Mouse (Mus musculus): ENCODE results near the gene AU021092. TPM values are rescaled to one million over a fixed set of nuclear protein-coding genes. Genes with fewer than 3 reads are reported as not detected.

Gene AU021092
- polyA plus RNA-seq, 1 experiment: 44.4 TPM

GRCm38 (mm10) chr16:5183310-5183975, 38.7 kb downstream of the AU021092 start:
- 84% methylated on average over 18 of the region's 18 CpGs for WGBS
- Histone ChIP-seq H3K36me3 (ENCODE audit: control insufficient read depth, insufficient read depth, low read length) (no peaks in the 10 kb centered on the region), H3K4me1 (ENCODE audit: control insufficient read depth, insufficient read depth, insufficient read length) (no peaks in the 10 kb centered on the region), H3K27ac (ENCODE audit: insufficient read depth, low read length) (no peak overlapping the region), H3K4me3 (ENCODE audit: extremely low read depth, insufficient read depth, insufficient read length) (no peak overlapping the region), H3K27me3 (ENCODE audit: control insufficient read depth, insufficient read depth, low read length) (no peaks in the 10 kb centered on the region)
- no peak for DNase-seq (ENCODE audit: low read depth in 1 of 2, low spot score in 2 of 2)
- TF ChIP-seq POLR2A (IDR thresholded peaks at IDR 0.05; ENCODE audit: low read depth, low read length): no peak
- TF ChIP-seq CTCF (IDR thresholded peaks at IDR 0.05; ENCODE audit: extremely low read depth, insufficient read depth, insufficient read length, insufficient replicate concordance): no peak

- WGBS: 94% methylated on average over 6 of the region's 6 CpGs
- H3K4me3 ChIP-seq (ENCODE audit: extremely low read depth, insufficient read depth, insufficient read length): no peak overlapping the region
- DNase-seq (ENCODE audit: low read depth in 1 of 2, low spot score in 2 of 2): no peak
- H3K27ac ChIP-seq (ENCODE audit: insufficient read depth, low read length): no peak overlapping the region
- no peaks in the 10 kb centered on the region for H3K27me3 ChIP-seq (ENCODE audit: control insufficient read depth, insufficient read depth, low read length)
- TF ChIP-seq POLR2A (IDR thresholded peaks at IDR 0.05; ENCODE audit: low read depth, low read length) (no peak), CTCF (IDR thresholded peaks at IDR 0.05; ENCODE audit: extremely low read depth, insufficient read depth, insufficient read length, insufficient replicate concordance) (no peak)
- no peaks in the 10 kb centered on the region for H3K4me1 ChIP-seq (ENCODE audit: control insufficient read depth, insufficient read depth, insufficient read length)
- no peaks in the 10 kb centered on the region for H3K36me3 ChIP-seq (ENCODE audit: control insufficient read depth, insufficient read depth, low read length)
Observed at GRCm38 (mm10) chr16:5172636-5173035, 49.5 kb downstream of the AU021092 start.

DNA sequence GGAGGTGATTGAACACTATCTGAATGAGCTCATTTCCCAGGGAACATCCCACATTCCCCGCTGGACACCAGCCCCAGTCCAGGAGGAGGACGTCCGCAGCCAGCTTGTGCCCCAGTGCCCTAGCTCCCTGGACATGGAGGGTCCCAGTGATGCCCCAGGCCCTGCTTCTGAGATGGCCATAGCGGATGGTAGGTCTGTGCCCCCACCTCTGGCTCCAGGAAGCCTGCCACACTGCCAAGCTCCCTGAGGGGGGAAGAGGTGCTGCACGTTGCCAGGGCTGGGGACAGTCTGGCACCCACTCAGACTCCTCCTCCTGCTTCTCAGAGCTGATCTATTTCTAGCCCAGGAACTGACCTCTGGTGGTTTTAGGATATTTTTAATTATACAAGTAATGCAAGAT, 53.3 kb downstream of the AU021092 start:
- peaks cover 7% of the 10 kb centered on the region for H3K4me1 ChIP-seq (ENCODE audit: control insufficient read depth, insufficient read depth, insufficient read length)
- WGBS: 70% methylated on average over 5 of the region's 5 CpGs
- no peak overlapping the region for H3K27ac ChIP-seq (ENCODE audit: insufficient read depth, low read length)
- no peaks in the 10 kb centered on the region for H3K36me3 ChIP-seq (ENCODE audit: control insufficient read depth, insufficient read depth, low read length)
- TF ChIP-seq CTCF (IDR thresholded peaks at IDR 0.05; ENCODE audit: extremely low read depth, insufficient read depth, insufficient read length, insufficient replicate concordance) (no peak), POLR2A (IDR thresholded peaks at IDR 0.05; ENCODE audit: low read depth, low read length) (no peak)
- DNase-seq (ENCODE audit: low read depth in 1 of 2, low spot score in 2 of 2): no peak
- no peak overlapping the region for H3K4me3 ChIP-seq (ENCODE audit: extremely low read depth, insufficient read depth, insufficient read length)
- no peaks in the 10 kb centered on the region for H3K27me3 ChIP-seq (ENCODE audit: control insufficient read depth, insufficient read depth, low read length)

GRCm38 (mm10) chr16:5168038-5168437, 54.1 kb downstream of the AU021092 start:
- Histone ChIP-seq H3K36me3 (ENCODE audit: control insufficient read depth, insufficient read depth, low read length) (no peaks in the 10 kb centered on the region), H3K4me3 (ENCODE audit: extremely low read depth, insufficient read depth, insufficient read length) (no peak overlapping the region), H3K27me3 (ENCODE audit: control insufficient read depth, insufficient read depth, low read length) (no peaks in the 10 kb centered on the region), H3K27ac (ENCODE audit: insufficient read depth, low read length) (no peak overlapping the region), H3K4me1 (ENCODE audit: control insufficient read depth, insufficient read depth, insufficient read length) (peaks cover 8% of the 10 kb centered on the region)
- DNase-seq (ENCODE audit: low read depth in 1 of 2, low spot score in 2 of 2): no peak
- TF ChIP-seq POLR2A (IDR thresholded peaks at IDR 0.05; ENCODE audit: low read depth, low read length) (no peak), CTCF (IDR thresholded peaks at IDR 0.05; ENCODE audit: extremely low read depth, insufficient read depth, insufficient read length, insufficient replicate concordance) (no peak)
- 88% methylated on average over 2 of the region's 2 CpGs for WGBS

DNA sequence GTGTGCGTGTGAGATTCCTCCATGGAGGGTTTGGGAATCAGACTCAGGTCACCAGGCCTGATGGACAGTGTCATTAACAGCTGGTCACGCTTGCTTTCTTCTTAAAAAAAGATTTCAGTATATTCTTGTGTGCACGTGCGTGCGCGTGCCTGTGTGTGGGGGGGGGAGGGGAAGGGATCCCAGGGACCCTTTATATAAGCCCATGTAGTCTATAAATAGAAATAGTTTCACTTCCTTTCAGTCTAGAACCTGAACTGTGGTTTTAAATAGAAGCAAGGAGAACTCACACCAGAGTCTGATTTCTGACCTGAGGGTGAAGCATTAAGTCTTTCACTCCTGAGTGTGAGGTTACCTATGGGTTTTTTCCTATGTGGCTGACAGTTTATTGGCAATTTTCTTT, 57.8 kb downstream of the AU021092 start:
- 26% methylated on average over 6 of the region's 6 CpGs for WGBS

More for the DNA sequence above, 57.8 kb downstream of the AU021092 start:
- peaks cover 8% of the 10 kb centered on the region for H3K4me1 ChIP-seq (ENCODE audit: control insufficient read depth, insufficient read depth, insufficient read length)
- H3K36me3 ChIP-seq (ENCODE audit: control insufficient read depth, insufficient read depth, low read length): no peaks in the 10 kb centered on the region
- H3K4me3 ChIP-seq (ENCODE audit: extremely low read depth, insufficient read depth, insufficient read length): no peak overlapping the region
- TF ChIP-seq CTCF (IDR thresholded peaks at IDR 0.05; ENCODE audit: extremely low read depth, insufficient read depth, insufficient read length, insufficient replicate concordance) (no peak), POLR2A (IDR thresholded peaks at IDR 0.05; ENCODE audit: low read depth, low read length) (no peak)
- no peak overlapping the region for H3K27ac ChIP-seq (ENCODE audit: insufficient read depth, low read length)
- peak in 1 of 2 experiments; percentile 7 for DNase-seq (ENCODE audit: low read depth in 1 of 2, low spot score in 2 of 2)
- H3K27me3 ChIP-seq (ENCODE audit: control insufficient read depth, insufficient read depth, low read length): no peaks in the 10 kb centered on the region

Other genes with a start within 250 kb of the AU021092 start
- gene Sept12, start 224.4 kb downstream of the AU021092 start, polyA plus RNA-seq (2012; rRNA removed): not detected in 2 replicates
- gene Smim22, start 215.0 kb downstream of the AU021092 start, polyA plus RNA-seq (2012; rRNA removed): 1.4 and 1.8 TPM in 2 replicates
- gene Rogdi, start 208.7 kb downstream of the AU021092 start, polyA plus RNA-seq (2012; rRNA removed): 229 and 300 TPM in 2 replicates
- 43.9 and 45.5 TPM in 2 replicates for gene Glyr1, start 172.4 kb downstream of the AU021092 start, polyA plus RNA-seq (2012; rRNA removed)
- gene Ubn1, start 172.2 kb downstream of the AU021092 start, polyA plus RNA-seq (2012; rRNA removed): 31.2 and 40.3 TPM in 2 replicates
- 0.75 and 0.88 TPM in 2 replicates for gene Ppl, start 89.9 kb downstream of the AU021092 start, polyA plus RNA-seq (2012; rRNA removed)
- gene Sec14l5, start 75.2 kb downstream of the AU021092 start, polyA plus RNA-seq (2012; rRNA removed): 0.53 and 0.55 TPM in 2 replicates
- gene Nagpa, start 18.3 kb downstream of the AU021092 start, polyA plus RNA-seq (2012; rRNA removed): 41.7 and 56.1 TPM in 2 replicates
- gene Alg1, start 11.3 kb upstream of the AU021092 start, polyA plus RNA-seq (2012; rRNA removed): 42.1 and 45.4 TPM in 2 replicates
- 35.4 and 46.6 TPM in 2 replicates for gene Eef2kmt, start 33.7 kb upstream of the AU021092 start, polyA plus RNA-seq (2012; rRNA removed)